Mouse (Mus musculus) skeletal muscle tissue, postnatal 0 days (tissue): ENCODE measurements around the gene Aanat. TPM values are rescaled to one million over a fixed set of nuclear protein-coding genes. Genes with fewer than 3 reads are reported as not detected.

ENCODE experiments used
- polyA plus RNA-seq: library from polyadenylated mRNA; unstranded; fragments of >200 nt; fragmentation: Nextera tagmentation; extraction: Ambion mirVana; gene quantifications from 2 replicates; pipeline ENCODE4 v1.2.1, GENCODE M21; 2015

Gene Aanat
- not detected in 2 replicates for polyA plus RNA-seq

GRCm38 (mm10) chr11:116586310-116586709 lies at the start of gene Aanat:
Aanat (plus strand) TSS chr11:116586432.

GRCm38 (mm10) chr11:116581376-116581814 lies 4.8 kb upstream of the Aanat start, which contains the start of gene Ube2o:
Ube2o (minus strand) TSS chr11:116581447.

GRCm38 (mm10) chr11:116626299-116627071 lies 40.3 kb downstream of the Aanat start, which contains the start of gene Rhbdf2:
Rhbdf2 (minus strand) TSS chr11:116627019.

Other genes with a start within 250 kb of the Aanat start
- 9.4 and 9.8 TPM in 2 replicates for gene Rnf157, start 173.4 kb upstream of the Aanat start, polyA plus RNA-seq
- gene Ubald2, start 152.3 kb upstream of the Aanat start, polyA plus RNA-seq = 25.1 and 26.3 TPM in 2 replicates
- gene Qrich2, start 120.2 kb upstream of the Aanat start, polyA plus RNA-seq = not detected in 2 replicates
- gene Prpsap1, start 92.2 kb upstream of the Aanat start, polyA plus RNA-seq = 52.5 and 54.6 TPM in 2 replicates
- 1.7 and 3.4 TPM in 2 replicates for gene Sphk1, start 55.5 kb upstream of the Aanat start, polyA plus RNA-seq
- gene Ube2o, start 5.0 kb upstream of the Aanat start, polyA plus RNA-seq = 5.8 and 6.1 TPM in 2 replicates
- 3.1 and 4.2 TPM in 2 replicates for gene Rhbdf2, start 40.6 kb downstream of the Aanat start, polyA plus RNA-seq
- gene Prcd, start 67.1 kb downstream of the Aanat start, polyA plus RNA-seq = 3.0 and 3.4 TPM in 2 replicates
- 18.5 and 23.5 TPM in 2 replicates for gene Cygb, start 67.9 kb downstream of the Aanat start, polyA plus RNA-seq
- gene St6galnac1, start 189.1 kb downstream of the Aanat start, polyA plus RNA-seq = not detected in 2 replicates
- gene Mxra7, start 241.6 kb downstream of the Aanat start, polyA plus RNA-seq = 23.2 and 30.6 TPM in 2 replicates